18 mouse cellular contexts compared by ENCODE assay signal in genomic region chr11:114874226-114875145, GRCm38 (mm10). TPM values are rescaled to one million over a fixed set of nuclear protein-coding genes. Genes with fewer than 3 reads are reported as not detected.
DNase-seq lines count a peak whose midpoint lies in the region; ATAC-seq and TF ChIP-seq lines count a peak whose summit lies in the region.
"Had no signal": no experiment of that assay in that cellular context is flagged by ENCODE, and none has a peak within 500 bp of the region (broad histone marks: within the 10 kb centered on the region; RNA-seq: fewer than 3 reads in every experiment).

No protein-coding gene starts in this region.

- no peaks in the 10 kb centered on the region for H3K9me3 ChIP-seq in heart, embryonic 13.5 days
- H3K9me3 ChIP-seq in midbrain, embryonic 10.5 days (replicated peaks): no peaks in the 10 kb centered on the region
- H3K9me3 ChIP-seq in midbrain, embryonic 15.5 days: no peaks in the 10 kb centered on the region
- H3K9me3 ChIP-seq in ES-E14 (ENCODE audit: control insufficient read depth, insufficient read depth, low read depth, low read length): no peaks in the 10 kb centered on the region
- H3K9me3 ChIP-seq: forebrain, embryonic 12.5 days; intestine, embryonic 15.5 days had no signal

- peaks cover 21% of the 10 kb centered on the region for H3K36me3 ChIP-seq in heart, embryonic 13.5 days
- H3K36me3 ChIP-seq in midbrain, embryonic 10.5 days: peaks cover 5% of the 10 kb centered on the region; the same call in 1 of the 2 replicates
- no peaks in the 10 kb centered on the region for H3K36me3 ChIP-seq in midbrain, embryonic 15.5 days (replicated peaks)
- peaks cover 7% of the 10 kb centered on the region; the same call in 1 of the 2 replicates for H3K36me3 ChIP-seq in ES-E14 (ENCODE audit: control insufficient read depth, insufficient read depth, low read length, poor library complexity, severe bottlenecking)
- H3K36me3 ChIP-seq: forebrain, embryonic 12.5 days had no signal

- 46% methylated on average over 9 of the region's 9 CpGs for WGBS in heart, embryonic 13.5 days
- 58% methylated on average over 9 of the region's 9 CpGs for WGBS in midbrain, embryonic 10.5 days
- WGBS in midbrain, embryonic 15.5 days: 62% methylated on average over 9 of the region's 9 CpGs

- H3K27ac ChIP-seq in heart, embryonic 13.5 days (replicated peaks): no peak overlapping the region
- peak overlapping the region; percentile 63 for H3K27ac ChIP-seq in midbrain, embryonic 10.5 days (replicated peaks)
- H3K27ac ChIP-seq in midbrain, embryonic 15.5 days: no peak overlapping the region
- peak overlapping the region; percentile 82; the same call in 1 of the 2 replicates for H3K27ac ChIP-seq in ES-E14 (ENCODE audit: insufficient read depth, low read depth, low read length, poor library complexity, severe bottlenecking)
- H3K27ac ChIP-seq: forebrain, embryonic 12.5 days; heart, adult 2 months; intestine, embryonic 15.5 days; macrophage had no signal

- ATAC-seq in heart, embryonic 13.5 days (ENCODE audit: extremely low read depth, insufficient number of reproducible peaks, low FRiP score, low TSS enrichment): no peak
- ATAC-seq in midbrain, embryonic 15.5 days (replicated peaks): no peak
- 0 out of 2 replicates have a peak, but pooled peaks have one; percentile 20 for ATAC-seq in erythroid progenitor cell, adult 5-6 weeks (replicated peaks; ENCODE audit: low FRiP score, poor library complexity, severe bottlenecking)
- ATAC-seq: intestine, embryonic 15.5 days had no signal

- no peak overlapping the region for H3K4me3 ChIP-seq in heart, embryonic 13.5 days
- H3K4me3 ChIP-seq in midbrain, embryonic 10.5 days: no peak overlapping the region
- H3K4me3 ChIP-seq in midbrain, embryonic 15.5 days: no peak overlapping the region
- H3K4me3 ChIP-seq in ES-E14 (ENCODE audit: insufficient read depth in 1 of 2, low read depth in 1 of 2, low read length in 2 of 2, poor library complexity in 1 of 2, severe bottlenecking in 1 of 2): no peak overlapping the region
- H3K4me3 ChIP-seq: forebrain, embryonic 12.5 days; heart, adult 2 months; intestine, embryonic 15.5 days had no signal

- H3K27me3 ChIP-seq in heart, embryonic 13.5 days (replicated peaks): no peaks in the 10 kb centered on the region
- H3K27me3 ChIP-seq in midbrain, embryonic 10.5 days (ENCODE audit: low read depth, poor library complexity, severe bottlenecking): peaks cover 14% of the 10 kb centered on the region; the same call in 1 of the 2 replicates
- no peaks in the 10 kb centered on the region for H3K27me3 ChIP-seq in midbrain, embryonic 15.5 days (replicated peaks)
- H3K27me3 ChIP-seq: forebrain, embryonic 12.5 days; intestine, embryonic 15.5 days had no signal

- in situ Hi-C loops in ES-E14 (cut with MboI; ENCODE audit: low sequenced_read_pairs in 2 of 2, unreplicated experiment in 2 of 2): no loop called here

- peaks cover 33% of the 10 kb centered on the region for H3K4me1 ChIP-seq in heart, embryonic 13.5 days
- peaks cover 52% of the 10 kb centered on the region for H3K4me1 ChIP-seq in midbrain, embryonic 10.5 days
- H3K4me1 ChIP-seq in midbrain, embryonic 15.5 days: peaks cover 10% of the 10 kb centered on the region
- peaks cover 13 to 50% of the 10 kb centered on the region in 2 experiments for H3K4me1 ChIP-seq in ES-E14 (ENCODE audit: control insufficient read depth in 2 of 2, insufficient read depth in 2 of 2, low read length in 2 of 2, poor library complexity in 1 of 2)

- no peak for DNase-seq in heart, postnatal 4 days
- no peak for DNase-seq in midbrain, embryonic 10.5 days (ENCODE audit: low spot score)
- no peak for DNase-seq in ES-E14 (ENCODE audit: low read depth, low spot score)
- DNase-seq in layer of hippocampus, adult 8-10 months (ENCODE audit: low spot score in 2 of 2): no peak
- DNase-seq: cerebellum, adult 8-10 months; heart, adult 2 months; heart, postnatal 36 days; layer of hippocampus, adult 9-11 months; right cerebral cortex, postnatal 14 days; thymus, adult 18-20 months had no signal

- no peak overlapping the region for H3K4me2 ChIP-seq in heart, embryonic 13.5 days
- H3K4me2 ChIP-seq in midbrain, embryonic 15.5 days: no peak overlapping the region
- H3K4me2 ChIP-seq: forebrain, embryonic 12.5 days; intestine, embryonic 15.5 days had no signal

- H3K9ac ChIP-seq in heart, embryonic 13.5 days: peak overlapping the region; percentile 3; the same call in 1 of the 2 replicates
- no peak overlapping the region for H3K9ac ChIP-seq in midbrain, embryonic 15.5 days
- H3K9ac ChIP-seq in ES-E14 (ENCODE audit: insufficient read depth, low read depth, low read length, poor library complexity, severe bottlenecking): no peak overlapping the region
- H3K9ac ChIP-seq: forebrain, embryonic 12.5 days; intestine, embryonic 15.5 days had no signal

TF ChIP-seq in ES-E14, 5 proteins besides CTCF, POLR2A, EP300 and RAD21:
- TF ChIP-seq ZC3H11A (IDR thresholded peaks at IDR 0.05; ENCODE audit: borderline replicate concordance, low read depth, low read length) (no peak), MAFK (IDR thresholded peaks at IDR 0.05; ENCODE audit: insufficient read depth, low read depth, low read length) (no peak), ZNF384 (IDR thresholded peaks at IDR 0.05; ENCODE audit: low read depth, low read length) (no peak), HCFC1 (IDR thresholded peaks at IDR 0.05; ENCODE audit: borderline replicate concordance, insufficient read depth, low read length) (no peak), CHD2 (IDR thresholded peaks at IDR 0.05; ENCODE audit: low read depth, low read length) (no peak)

RNA-seq across cellular contexts. Expression of gene Cd300a, which starts 15.4 kb away (rescaled TPM):
- polyA plus RNA-seq in heart, embryonic 13.5 days (2015; fragmentation: Nextera tagmentation; extraction: Ambion mirVana): 0.82 and 1.4 TPM in 2 replicates
- total RNA-seq in heart, postnatal 4 days (2021): under 1 TPM; 0.79 to 0.83 TPM
- 0.58 and 0.93 TPM in 2 replicates for polyA plus RNA-seq in midbrain, embryonic 10.5 days (2016; fragmentation: Nextera tagmentation; extraction: Ambion mirVana)
- 0.86 and 0.94 TPM in 2 replicates for polyA plus RNA-seq in midbrain, embryonic 15.5 days (2015; fragmentation: Nextera tagmentation; extraction: Ambion mirVana)
- 0.22 and 0.58 TPM in 2 replicates for total RNA-seq in ES-E14 (2012; rRNA removed)
- 2.1 and 4.3 TPM in 2 replicates for total RNA-seq in erythroid progenitor cell, adult 5-6 weeks (2015; ENCODE audit: low replicate concordance)
- total RNA-seq in erythroid progenitor cell, adult 5-6 weeks (2017; ENCODE audit: low replicate concordance): 2.9 and 6.0 TPM in 2 replicates
- 1 to 10 TPM in 2 of 4 experiments, under 1 TPM in 2; 0.39 to 1.3 (median 0.80) TPM for total RNA-seq in layer of hippocampus, adult 8-10 months (2022)

RNA-seq across cellular contexts. Expression of gene Gprc5c, which starts 23.5 kb away (rescaled TPM):
- 20.6 and 20.7 TPM in 2 replicates for polyA plus RNA-seq in heart, embryonic 13.5 days (2015; fragmentation: Nextera tagmentation; extraction: Ambion mirVana)
- total RNA-seq in heart, postnatal 4 days (2021): 10 to 100 TPM; 11.9 to 12.1 TPM
- 19.0 TPM in 2 replicates for polyA plus RNA-seq in midbrain, embryonic 10.5 days (2016; fragmentation: Nextera tagmentation; extraction: Ambion mirVana)
- polyA plus RNA-seq in midbrain, embryonic 15.5 days (2015; fragmentation: Nextera tagmentation; extraction: Ambion mirVana): 9.3 and 9.4 TPM in 2 replicates
- 35.9 and 36.5 TPM in 2 replicates for total RNA-seq in ES-E14 (2012; rRNA removed)
- total RNA-seq in erythroid progenitor cell, adult 5-6 weeks (2015; ENCODE audit: low replicate concordance): not detected in 2 replicates
- not detected in 2 replicates for total RNA-seq in erythroid progenitor cell, adult 5-6 weeks (2017; ENCODE audit: low replicate concordance)
- 1 to 10 TPM; 4.3 to 7.2 (median 4.8) TPM for total RNA-seq in layer of hippocampus, adult 8-10 months (2022)
- polyA plus RNA-seq: CD4-positive, CD25-positive, alpha-beta regulatory T cell, adult 4 months had no signal

RNA-seq across cellular contexts. Expression of gene Cd300lb, which starts 59.7 kb away (rescaled TPM):
- 0.45 and 0.49 TPM in 2 replicates for polyA plus RNA-seq in heart, embryonic 13.5 days (2015; fragmentation: Nextera tagmentation; extraction: Ambion mirVana)
- under 1 TPM; 0.19 to 0.32 TPM for total RNA-seq in heart, postnatal 4 days (2021)
- 0.05 TPM in 1 of 2 replicates, not detected in the other for polyA plus RNA-seq in midbrain, embryonic 10.5 days (2016; fragmentation: Nextera tagmentation; extraction: Ambion mirVana)
- 0.14 TPM in 1 of 2 replicates, not detected in the other for polyA plus RNA-seq in midbrain, embryonic 15.5 days (2015; fragmentation: Nextera tagmentation; extraction: Ambion mirVana)
- total RNA-seq in ES-E14 (2012; rRNA removed): not detected in 2 replicates
- total RNA-seq in erythroid progenitor cell, adult 5-6 weeks (2015; ENCODE audit: low replicate concordance): 5.0 and 10.1 TPM in 2 replicates
- total RNA-seq in erythroid progenitor cell, adult 5-6 weeks (2017; ENCODE audit: low replicate concordance): 1.8 and 2.3 TPM in 2 replicates
- total RNA-seq in layer of hippocampus, adult 8-10 months (2022): under 1 TPM in 2 of 4 experiments, not detected in 2; 0.25 to 0.48 TPM
- total RNA-seq: left cerebral cortex, postnatal 4 days had no signal
- polyA plus RNA-seq: forebrain, embryonic 12.5 days had no signal

Comparison
In these comparisons a context has a peak if more than half of its experiments do, and no peak if none do; other contexts are left out.
1. H3K27ac ChIP-seq: peak in midbrain, embryonic 10.5 days (single experiment) and ES-E14 (single experiment); none in heart, embryonic 13.5 days (single experiment) and midbrain, embryonic 15.5 days (single experiment).
2. RNA of gene Gprc5c, which starts 23.5 kb away (total RNA-seq): 35.9 to 36.5 TPM in ES-E14, 11.9 to 12.1 TPM in heart, postnatal 4 days and 4.3 to 7.2 TPM in layer of hippocampus, adult 8-10 months; not detected in erythroid progenitor cell, adult 5-6 weeks; every median in the first group is over 4 times any median in the second.